Mouse (Mus musculus): ENCODE data around the gene Fgr. TPM values are rescaled to one million over a fixed set of nuclear protein-coding genes. Genes with fewer than 3 reads are reported as not detected.
"Not testable (repeated sequence)": the region's sequence is repeated elsewhere in the genome, so short reads cannot be mapped to it uniquely, and the experiment has no call there.

Fgr gene
- total RNA-seq, 1 experiment from 2014 or later = 0.78 TPM

- DNase-seq = peak; percentile 34
These were observed 14.9 kb downstream of the Fgr start for GRCm38 (mm10) chr4:132988581-132989355.

DNA sequence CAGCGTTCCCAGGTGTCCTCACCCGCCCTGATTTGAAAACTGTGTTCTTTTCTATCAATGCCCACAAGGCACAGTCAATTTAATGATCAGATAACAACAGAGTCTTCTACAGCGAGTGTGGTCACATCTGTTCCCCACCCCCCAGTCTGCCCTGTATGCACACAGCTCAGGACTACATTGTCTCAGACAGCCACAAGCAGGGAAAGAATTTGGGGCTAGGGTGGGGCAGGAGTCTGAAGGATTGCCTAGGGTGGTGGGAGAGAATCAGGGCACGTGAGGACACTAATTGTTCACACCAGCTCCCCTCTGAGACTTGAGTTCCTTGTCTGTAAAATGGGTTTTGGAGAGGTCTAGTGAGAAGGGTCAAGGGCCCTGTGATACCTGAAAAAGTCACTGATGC, 19.7 kb downstream of the Fgr start:
- DNase-seq = no peak

- DNase-seq = no peak
These were observed 23.8 kb downstream of the Fgr start for GRCm38 (mm10) chr4:132997469-132998237.

- DNase-seq = peak; percentile 70
These were observed 29.0 kb downstream of the Fgr start for GRCm38 (mm10) chr4:133002896-133003295.

- DNase-seq = no peak
These were observed 29.6 kb downstream of the Fgr start for GRCm38 (mm10) chr4:133003316-133004018.

DNA sequence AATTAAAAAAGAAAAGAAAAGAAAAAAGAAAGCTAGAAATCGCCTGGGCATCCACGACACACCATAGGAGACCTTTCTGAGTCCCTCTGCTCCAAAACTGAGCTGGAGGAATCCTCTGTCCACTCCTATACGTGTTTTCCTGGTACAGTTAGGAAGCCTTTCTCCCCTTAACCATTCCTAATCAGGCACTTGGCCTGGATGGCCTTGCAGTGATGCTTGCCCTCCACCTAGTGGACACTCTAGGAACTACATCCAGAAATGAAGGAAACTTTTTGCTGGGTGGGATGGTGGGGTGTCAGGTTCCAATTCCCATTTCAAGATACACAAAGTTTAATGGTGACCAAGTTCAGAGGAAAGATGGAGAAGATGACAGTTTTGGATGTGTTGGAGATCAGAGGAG, 31.3 kb downstream of the Fgr start:
- DNase-seq = peak; percentile 85

DNA sequence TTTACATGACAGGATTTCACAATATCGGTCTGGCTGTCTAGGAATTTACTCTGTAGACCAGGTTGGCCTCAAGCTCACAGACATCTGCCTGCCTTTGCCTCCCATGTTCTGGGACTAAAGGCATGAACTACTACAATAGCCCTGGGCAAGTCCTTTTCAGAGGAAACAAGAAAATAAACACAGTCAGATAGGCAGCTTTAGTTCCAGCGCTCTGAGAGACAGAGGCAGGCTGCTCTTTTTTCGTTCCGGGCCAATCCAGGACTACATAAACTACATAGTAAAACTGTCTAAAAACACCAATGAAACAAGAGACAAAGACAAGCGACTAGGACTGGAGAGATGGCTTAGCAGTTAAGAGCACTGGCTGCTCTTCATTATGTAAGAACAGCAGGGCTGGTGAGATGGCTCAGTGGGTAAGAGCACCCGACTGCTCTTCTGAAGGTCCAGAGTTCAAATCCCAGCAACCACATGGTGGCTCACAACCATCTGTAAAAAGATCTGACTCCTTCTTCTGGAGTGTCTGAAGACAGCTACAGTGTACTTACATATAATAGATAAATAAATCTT, 32.1 kb downstream of the Fgr start:
- not testable (repeated sequence) for DNase-seq

- DNase-seq = no peak
These were observed 33.9 kb downstream of the Fgr start for GRCm38 (mm10) chr4:133007513-133008380.

DNA sequence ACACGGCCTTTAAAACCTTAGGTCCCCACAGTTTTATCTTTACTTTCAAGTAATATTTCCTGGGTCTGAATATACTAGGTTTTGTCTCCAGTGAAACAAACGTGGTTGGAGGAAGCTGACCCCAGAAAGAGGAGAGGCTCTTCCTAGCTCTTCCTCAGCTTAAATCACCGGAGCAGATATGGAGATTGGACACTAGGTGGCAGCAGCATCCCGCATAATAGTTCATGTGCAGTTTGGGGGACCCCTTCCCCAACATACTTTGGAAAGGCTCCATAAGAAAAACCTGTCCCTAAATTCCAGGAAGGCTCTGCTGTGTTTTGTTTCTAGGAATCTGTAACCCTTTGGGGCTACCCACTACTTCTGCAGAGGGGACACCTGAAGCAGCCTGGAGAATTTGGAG, 35.2 kb downstream of the Fgr start:
- DNase-seq = peak; percentile 80

- DNase-seq = no peak
These were observed 35.8 kb downstream of the Fgr start for GRCm38 (mm10) chr4:133009676-133010075.

DNA sequence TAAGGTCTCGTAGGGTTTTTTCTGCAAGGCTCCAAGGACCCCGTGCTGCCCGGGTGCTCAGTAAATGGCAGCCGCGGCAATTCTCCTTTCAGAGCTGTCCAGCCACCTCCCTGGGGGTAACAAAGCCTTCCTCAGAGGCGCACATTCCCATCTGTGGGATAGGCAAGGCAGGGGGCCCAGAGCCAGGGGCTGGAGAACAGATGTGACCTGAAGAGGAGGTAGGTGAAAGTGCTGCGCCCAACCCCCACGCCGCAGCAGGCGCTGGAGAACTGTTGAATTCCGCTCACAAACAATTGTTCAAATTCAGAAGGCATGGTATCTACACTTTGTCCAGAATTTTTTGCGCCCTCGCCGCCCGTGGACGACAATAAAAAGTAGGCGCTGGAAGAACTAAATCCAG, 36.7 kb downstream of the Fgr start:
- DNase-seq = peak; percentile 39

GRCm38 (mm10) chr4:133011028-133011820, 37.3 kb downstream of the Fgr start, which contains the start of gene Ahdc1:
Ahdc1 (plus strand) TSS chr4:133011260.
- peak; percentile 97 for DNase-seq

DNA sequence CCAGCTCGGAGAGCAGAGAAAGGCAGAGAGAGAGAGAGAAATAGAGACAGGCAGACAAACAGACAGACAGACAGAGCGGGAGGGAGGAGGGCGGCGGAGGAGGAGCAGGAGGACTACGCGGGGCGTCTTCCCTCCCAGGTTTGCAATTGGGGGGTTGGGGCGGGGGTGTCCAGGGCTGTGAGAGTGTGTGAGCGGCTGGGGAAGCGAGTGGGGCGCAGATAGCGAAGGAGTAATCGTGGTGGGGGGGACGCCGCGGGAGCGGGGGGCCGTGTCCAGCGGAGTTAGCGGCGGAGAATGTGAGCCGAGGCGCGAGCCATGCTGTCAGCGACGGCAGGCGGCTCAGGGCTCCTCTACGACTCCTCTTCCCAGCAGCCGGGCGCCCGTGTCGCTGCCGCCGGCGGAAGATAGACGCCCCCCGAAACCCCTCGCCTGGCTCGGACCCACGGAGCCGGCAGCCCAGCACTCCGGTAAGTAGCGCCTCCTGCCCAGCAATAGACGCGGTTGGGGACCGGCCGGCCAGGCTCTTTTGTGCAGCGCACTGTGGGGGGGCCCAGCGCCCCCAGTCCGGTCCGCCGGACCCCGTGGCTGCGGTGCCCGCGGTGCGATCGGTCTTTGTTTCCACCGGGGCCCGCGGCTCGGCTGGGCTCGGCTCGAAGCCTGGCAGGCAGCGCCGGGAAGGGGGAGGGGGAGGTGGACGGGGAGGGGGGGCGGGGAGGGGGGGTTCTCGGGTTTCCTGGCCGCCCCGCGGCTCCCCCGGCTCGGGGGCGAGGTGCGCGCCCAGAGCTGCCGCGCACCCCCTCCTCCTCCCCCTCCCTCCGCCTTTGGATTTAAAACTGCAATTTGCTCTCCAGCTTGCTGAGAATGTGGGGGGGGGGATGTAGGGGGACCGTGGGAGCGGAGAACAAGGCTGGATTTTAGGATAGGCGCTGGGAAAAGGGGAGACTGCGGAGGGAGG, 38.2 kb downstream of the Fgr start:
- peak; percentile 88 for DNase-seq

- peak; percentile 70 for DNase-seq
These were observed 38.9 kb downstream of the Fgr start for GRCm38 (mm10) chr4:133012776-133013265.

DNA sequence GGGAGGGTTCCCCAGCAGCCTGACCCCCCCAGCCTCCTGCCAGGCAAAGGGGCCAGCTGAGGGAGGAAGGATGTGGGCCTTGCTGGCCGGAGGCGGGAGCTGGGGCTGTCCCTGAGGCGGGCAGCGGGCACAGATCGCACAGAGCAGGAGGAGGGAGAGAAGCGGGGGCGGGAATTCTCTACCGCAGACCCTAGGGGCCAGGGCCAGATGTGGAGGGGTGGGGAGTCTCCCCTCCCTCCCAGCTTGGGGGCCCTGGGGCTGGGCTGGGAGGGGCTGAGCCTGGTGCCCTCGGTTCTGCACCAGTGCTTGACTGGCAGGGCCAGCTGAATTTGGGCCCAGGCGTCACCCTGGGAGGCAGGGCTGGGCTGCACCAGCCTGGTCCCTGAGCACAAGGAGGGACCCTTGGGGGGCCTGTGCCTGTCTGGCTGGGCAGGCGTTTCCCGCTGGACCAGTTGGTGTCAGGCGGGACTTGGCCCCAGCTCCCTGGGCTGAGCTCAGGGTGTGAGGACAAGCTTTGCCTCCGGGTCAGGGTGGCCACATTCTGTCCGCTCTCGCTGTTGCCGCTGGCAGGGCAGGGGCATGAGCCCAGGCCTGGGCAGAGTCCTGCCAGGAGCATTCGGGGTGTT, 39.5 kb downstream of the Fgr start:
- peak; percentile 81 for DNase-seq

- peak; percentile 52 for DNase-seq
These were observed 40.2 kb downstream of the Fgr start for GRCm38 (mm10) chr4:133014088-133014487.

- no peak for DNase-seq
These were observed 41.2 kb downstream of the Fgr start for GRCm38 (mm10) chr4:133014896-133015709.
